Mouse (Mus musculus): Measurements from ENCODE around the gene Ebpl. TPM values are rescaled to one million over a fixed set of nuclear protein-coding genes. Genes with fewer than 3 reads are reported as not detected.

The Ebpl gene
- polyA plus RNA-seq, 1 experiment from 2014 or later: 11.1 TPM

DNA sequence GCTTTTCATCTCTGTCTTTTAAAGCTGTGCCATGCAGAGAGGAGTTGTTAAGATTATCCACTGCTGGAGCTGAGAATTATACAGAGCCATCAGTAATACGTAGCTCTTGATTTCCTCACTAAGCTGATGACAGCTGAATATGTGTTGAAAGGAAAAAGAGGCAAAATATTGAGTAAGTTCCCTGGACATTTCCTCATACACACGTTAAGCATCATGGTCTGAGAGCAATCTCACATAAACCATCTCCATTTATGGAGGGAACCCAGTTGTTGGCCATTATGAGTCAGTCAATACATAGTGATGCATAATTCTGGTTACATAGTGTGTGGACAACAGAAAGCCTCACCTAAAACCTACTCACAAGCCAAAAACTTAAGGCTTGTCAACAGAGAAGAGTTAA lies 57.8 kb downstream of the Ebpl start:
- no peak for ATAC-seq
- Histone ChIP-seq H3K4me2 (replicated peaks; ENCODE audit: low read depth) (no peak overlapping the region), H3K27me3 (replicated peaks; ENCODE audit: control insufficient read depth, insufficient read depth, low read length) (no peaks in the 10 kb centered on the region), H3K36me3 (ENCODE audit: control insufficient read depth, insufficient read depth) (no peaks in the 10 kb centered on the region), H3K4me1 (replicated peaks; ENCODE audit: control insufficient read depth, insufficient read depth, low read length) (no peaks in the 10 kb centered on the region), H3K9me3 (ENCODE audit: control insufficient read depth) (no peaks in the 10 kb centered on the region), H3K9ac (ENCODE audit: low read depth, low read length) (no peak overlapping the region), H3K27ac (ENCODE audit: low read depth, low read length) (no peak overlapping the region), H3K4me3 (ENCODE audit: low read depth, low read length) (no peak overlapping the region)
- TF ChIP-seq CTCF (IDR thresholded peaks at IDR 0.05; ENCODE audit: low read depth): no peak
- WGBS: 59% methylated on average over 2 of the region's 2 CpGs

DNA sequence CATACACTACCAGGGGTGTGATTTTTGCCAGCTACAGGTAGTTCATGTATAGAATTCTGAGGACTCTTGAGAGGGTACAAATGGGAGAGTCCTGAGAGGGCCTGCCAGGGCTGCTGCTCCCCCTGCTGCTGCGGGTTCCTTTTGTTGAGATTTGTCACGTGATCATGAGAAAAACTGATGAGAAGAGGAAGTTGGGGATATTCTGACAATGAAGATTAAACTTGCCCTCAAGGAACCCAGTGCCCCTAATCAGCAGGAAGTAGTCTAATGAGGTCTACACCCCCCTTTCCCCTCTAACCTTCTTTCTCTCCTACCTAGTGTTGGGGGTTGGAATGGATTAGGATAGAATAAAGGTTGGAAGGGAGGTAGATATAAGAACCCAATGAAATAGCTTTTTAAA lies 58.9 kb downstream of the Ebpl start:
- no peak overlapping the region for H3K27ac ChIP-seq (ENCODE audit: low read depth, low read length)
- ATAC-seq: no peak
- H3K9me3 ChIP-seq (ENCODE audit: control insufficient read depth): no peaks in the 10 kb centered on the region
- no peaks in the 10 kb centered on the region for H3K27me3 ChIP-seq (replicated peaks; ENCODE audit: control insufficient read depth, insufficient read depth, low read length)
- WGBS: 55% methylated on average over 2 of the region's 2 CpGs
- H3K9ac ChIP-seq (ENCODE audit: low read depth, low read length): no peak overlapping the region
- H3K36me3 ChIP-seq (ENCODE audit: control insufficient read depth, insufficient read depth): no peaks in the 10 kb centered on the region
- H3K4me3 ChIP-seq (ENCODE audit: low read depth, low read length): no peak overlapping the region
- no peaks in the 10 kb centered on the region for H3K4me1 ChIP-seq (replicated peaks; ENCODE audit: control insufficient read depth, insufficient read depth, low read length)
- H3K4me2 ChIP-seq (replicated peaks; ENCODE audit: low read depth): no peak overlapping the region
- TF ChIP-seq CTCF (IDR thresholded peaks at IDR 0.05; ENCODE audit: low read depth): no peak

DNA sequence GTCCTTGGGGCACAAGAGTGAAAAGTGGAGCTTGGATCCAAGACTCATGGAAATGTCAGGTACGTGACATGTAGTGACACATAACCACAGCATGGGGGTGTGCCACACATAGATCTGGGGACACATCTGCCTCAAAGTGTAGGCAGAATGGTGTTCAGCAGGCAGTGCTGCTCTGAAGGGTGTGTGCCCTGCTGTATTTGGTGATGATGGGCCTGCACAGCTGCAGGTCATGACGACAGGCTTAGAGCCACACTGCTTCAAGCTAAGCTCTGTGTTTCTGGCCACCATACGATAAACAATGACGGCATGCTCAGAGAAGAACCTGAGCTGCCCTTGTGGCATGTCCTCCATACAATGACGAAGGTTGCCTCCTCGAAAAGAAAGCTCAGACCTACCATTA lies 60.4 kb downstream of the Ebpl start:
- no peaks in the 10 kb centered on the region for H3K4me1 ChIP-seq (replicated peaks; ENCODE audit: control insufficient read depth, insufficient read depth, low read length)
- H3K4me3 ChIP-seq (ENCODE audit: low read depth, low read length): no peak overlapping the region
- no peaks in the 10 kb centered on the region for H3K9me3 ChIP-seq (ENCODE audit: control insufficient read depth)
- H3K36me3 ChIP-seq (ENCODE audit: control insufficient read depth, insufficient read depth): no peaks in the 10 kb centered on the region
- no peak overlapping the region for H3K4me2 ChIP-seq (replicated peaks; ENCODE audit: low read depth)
- no peak overlapping the region for H3K9ac ChIP-seq (ENCODE audit: low read depth, low read length)
- no peak overlapping the region for H3K27ac ChIP-seq (ENCODE audit: low read depth, low read length)
- WGBS: 82% methylated on average over 6 of the region's 6 CpGs
- no peaks in the 10 kb centered on the region for H3K27me3 ChIP-seq (replicated peaks; ENCODE audit: control insufficient read depth, insufficient read depth, low read length)
- no peak for ATAC-seq
- no peak for TF ChIP-seq CTCF (IDR thresholded peaks at IDR 0.05; ENCODE audit: low read depth)

DNA sequence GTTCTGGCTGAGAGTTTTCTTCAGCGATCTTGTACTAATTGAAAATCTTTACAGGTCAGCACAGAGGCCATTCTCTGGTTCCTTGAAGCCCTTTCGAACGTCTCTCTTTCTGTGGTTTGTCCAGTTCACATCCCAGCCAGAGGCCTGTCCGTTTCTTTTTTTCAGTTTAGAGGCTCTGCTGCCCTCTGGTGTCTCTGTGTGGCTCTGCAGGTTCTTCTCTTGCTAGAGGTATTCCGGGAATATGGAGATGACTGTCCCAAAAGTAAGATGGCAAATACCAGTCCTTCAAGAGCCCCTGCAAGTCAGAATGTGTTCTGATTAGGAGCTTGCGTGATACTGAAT lies 65.5 kb downstream of the Ebpl start:
- Histone ChIP-seq H3K4me3 (ENCODE audit: low read depth, low read length) (no peak overlapping the region), H3K4me2 (replicated peaks; ENCODE audit: low read depth) (no peak overlapping the region; the same call in 1 of the 2 replicates), H3K36me3 (ENCODE audit: control insufficient read depth, insufficient read depth) (no peaks in the 10 kb centered on the region), H3K27me3 (replicated peaks; ENCODE audit: control insufficient read depth, insufficient read depth, low read length) (no peaks in the 10 kb centered on the region), H3K9me3 (ENCODE audit: control insufficient read depth) (no peaks in the 10 kb centered on the region), H3K27ac (ENCODE audit: low read depth, low read length) (no peak overlapping the region), H3K4me1 (replicated peaks; ENCODE audit: control insufficient read depth, insufficient read depth, low read length) (no peaks in the 10 kb centered on the region), H3K9ac (ENCODE audit: low read depth, low read length) (no peak overlapping the region)
- peak; percentile 55 for TF ChIP-seq CTCF (IDR thresholded peaks at IDR 0.05; ENCODE audit: low read depth)
- WGBS: 27% methylated on average over 6 of the region's 6 CpGs
- no peak for ATAC-seq

DNA sequence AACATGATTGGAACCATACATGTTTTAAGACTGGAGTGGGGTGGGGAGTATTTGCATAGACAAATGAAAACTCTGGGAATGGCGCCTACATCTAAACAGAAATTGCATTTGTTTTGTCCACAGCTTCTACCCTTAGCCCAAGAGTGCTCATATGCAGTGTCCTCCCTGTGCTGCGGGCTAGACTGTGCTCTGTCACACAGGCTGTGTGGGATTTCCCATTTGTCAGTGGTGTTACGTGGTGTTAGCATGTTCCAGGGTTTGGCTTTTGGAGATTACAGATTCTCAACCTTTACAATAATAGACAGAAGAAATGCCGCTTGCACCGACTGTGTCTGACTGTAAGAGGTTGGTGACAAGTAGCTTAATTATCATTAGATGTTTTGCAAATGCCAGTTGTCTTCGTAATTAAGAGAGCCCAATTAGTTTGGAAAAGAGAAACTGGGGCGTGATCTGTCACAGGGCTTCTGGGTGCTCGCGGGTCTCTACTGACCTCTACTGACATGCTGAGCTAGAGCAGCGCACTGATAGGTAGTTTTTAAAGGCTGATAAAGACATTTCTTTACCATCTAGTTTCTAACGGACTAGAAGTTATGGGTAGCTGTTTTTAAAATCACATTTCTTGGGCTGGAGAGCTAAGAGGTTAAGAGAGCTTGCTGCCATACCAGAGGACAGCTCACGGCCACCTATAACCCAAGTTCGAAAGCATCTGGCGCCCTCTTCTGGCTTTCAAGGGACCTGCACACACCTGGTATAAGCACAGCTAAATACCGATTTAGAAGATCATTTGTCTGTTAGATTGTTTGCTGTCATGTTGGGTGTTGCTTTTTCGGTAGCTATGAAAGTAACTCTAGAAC lies 66.1 kb downstream of the Ebpl start:
- Histone ChIP-seq H3K27ac (ENCODE audit: low read depth, low read length) (no peak overlapping the region), H3K4me3 (ENCODE audit: low read depth, low read length) (no peak overlapping the region), H3K9ac (ENCODE audit: low read depth, low read length) (no peak overlapping the region), H3K4me2 (replicated peaks; ENCODE audit: low read depth) (no peak overlapping the region; the same call in 1 of the 2 replicates), H3K9me3 (ENCODE audit: control insufficient read depth) (no peaks in the 10 kb centered on the region), H3K4me1 (replicated peaks; ENCODE audit: control insufficient read depth, insufficient read depth, low read length) (no peaks in the 10 kb centered on the region), H3K36me3 (ENCODE audit: control insufficient read depth, insufficient read depth) (no peaks in the 10 kb centered on the region), H3K27me3 (replicated peaks; ENCODE audit: control insufficient read depth, insufficient read depth, low read length) (no peaks in the 10 kb centered on the region)
- ATAC-seq: no peak
- TF ChIP-seq CTCF (IDR thresholded peaks at IDR 0.05; ENCODE audit: low read depth): peak; percentile 59
- 58% methylated on average over 16 of the region's 16 CpGs for WGBS

DNA sequence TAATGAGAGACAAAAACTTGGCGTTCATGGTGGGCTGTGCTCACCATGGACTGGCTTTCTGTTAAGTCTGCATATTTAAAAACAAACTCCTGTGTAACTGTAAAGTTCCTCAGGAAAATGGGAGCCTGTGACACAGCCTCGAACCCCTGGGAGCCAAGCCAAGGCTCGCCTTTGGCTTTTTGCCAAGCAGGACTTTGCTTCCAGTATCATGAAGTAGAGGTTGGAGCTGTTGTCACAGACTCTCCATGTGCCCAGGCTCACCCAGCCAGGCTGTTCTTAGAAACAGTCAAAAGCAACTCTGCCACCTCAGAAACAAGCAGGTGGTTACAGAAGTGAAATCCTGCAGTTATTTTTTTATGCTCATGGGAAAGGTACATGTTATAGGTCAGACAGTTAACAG lies 69.6 kb downstream of the Ebpl start:
- Histone ChIP-seq H3K4me1 (replicated peaks; ENCODE audit: control insufficient read depth, insufficient read depth, low read length) (no peaks in the 10 kb centered on the region), H3K27ac (ENCODE audit: low read depth, low read length) (no peak overlapping the region), H3K27me3 (replicated peaks; ENCODE audit: control insufficient read depth, insufficient read depth, low read length) (no peaks in the 10 kb centered on the region), H3K9me3 (ENCODE audit: control insufficient read depth) (no peaks in the 10 kb centered on the region), H3K9ac (ENCODE audit: low read depth, low read length) (no peak overlapping the region), H3K36me3 (ENCODE audit: control insufficient read depth, insufficient read depth) (no peaks in the 10 kb centered on the region), H3K4me2 (replicated peaks; ENCODE audit: low read depth) (no peak overlapping the region), H3K4me3 (ENCODE audit: low read depth, low read length) (no peak overlapping the region)
- ATAC-seq: peak; percentile 69
- TF ChIP-seq CTCF (IDR thresholded peaks at IDR 0.05; ENCODE audit: low read depth): no peak
- WGBS: 35% methylated on average over 3 of the region's 3 CpGs

Measured in intestine, postnatal 0 days (tissue).